Mouse (Mus musculus) heart, postnatal 0 days (tissue): ENCODE measurements around the gene Slc30a4. TPM values are rescaled to one million over a fixed set of nuclear protein-coding genes. Genes with fewer than 3 reads are reported as not detected.

Experiments used
- ATAC-seq: fragments of 200-750 bp; cut with Nextera tagmentation; 2 replicates; pipeline ENCODE4 v1.8.0; 2017; ENCODE audit warnings: low read depth, moderate number of reproducible peaks, moderate library complexity; ENCODE audit not compliant: insufficient read depth
- DNase-seq: peaks from one replicate; pipeline ENCODE4 v3.0.0-alpha.2; 2016; ENCODE audit warnings: low spot score
- H3K27ac ChIP-seq: fragments of 300-500 bp; sonication (generic); 2 replicates; pipeline ENCODE4 v1.5.1; 2014; ENCODE audit warnings: low read depth, mild to moderate bottlenecking
- H3K27me3 ChIP-seq: fragments of 300-500 bp; sonication (generic); 2 replicates; pipeline ENCODE4 v1.6.1; 2014; ENCODE audit warnings: low read length, mixed read lengths; ENCODE audit not compliant: control insufficient read depth, insufficient read depth
- H3K36me3 ChIP-seq: fragments of 300-500 bp; sonication (generic); replicated peaks from 2 replicates; pipeline ENCODE4 v1.6.1; 2014; ENCODE audit warnings: low read length, mixed read lengths; ENCODE audit not compliant: control insufficient read depth, insufficient read depth
- H3K4me1 ChIP-seq: fragments of 300-500 bp; sonication (generic); 2 replicates; pipeline ENCODE4 v1.6.1; 2014; ENCODE audit warnings: antibody characterized with exemption; ENCODE audit not compliant: control insufficient read depth, insufficient read depth
- H3K4me2 ChIP-seq: fragments of 300-500 bp; sonication (generic); 2 replicates; pipeline ENCODE4 v1.6.1; 2014; ENCODE audit warnings: low read depth, mild to moderate bottlenecking, low read length, moderate library complexity
- H3K4me3 ChIP-seq: fragments of 300-500 bp; sonication (generic); 2 replicates; pipeline ENCODE4 v1.5.1; 2014; ENCODE audit warnings: low read depth, low read length
- H3K9ac ChIP-seq: fragments of 300-500 bp; sonication (generic); replicated peaks from 2 replicates; pipeline ENCODE4 v1.6.1; 2014; ENCODE audit warnings: low read depth, low read length, mixed read lengths
- H3K9me3 ChIP-seq: fragments of 300-500 bp; sonication (generic); replicated peaks from 2 replicates; pipeline ENCODE4 v1.6.1; 2016; ENCODE audit warnings: low read length; ENCODE audit not compliant: control insufficient read depth
- CTCF ChIP-seq: IDR thresholded peaks from 2 replicates; pipeline ENCODE4 v1.5.1; 2016; ENCODE audit warnings: antibody characterized with exemption, control low read depth, low read depth
- EP300 ChIP-seq: IDR thresholded peaks from 2 replicates; pipeline ENCODE4 v1.6.1; 2016; ENCODE audit warnings: antibody characterized with exemption, low read depth
- WGBS: fragments of 180-500 bp; shearing (Covaris S2); extraction: QIAGEN DNeasy Blood & Tissue Kit; methylation state at CpG from one replicate; pipeline ENCODE4 v1.1.7; 2014; 5-methylcytosine and 5-hydroxymethylcytosine counted together
- polyA plus RNA-seq: library from polyadenylated mRNA; unstranded; fragments of >200 nt; fragmentation: Nextera tagmentation; extraction: Ambion mirVana; gene quantifications from 2 replicates; pipeline ENCODE4 v1.2.1, GENCODE M21; 2015
- total RNA-seq: library from RNA; depleted of rRNA; stranded (reverse); fragments of >200 nt; gene quantifications from 2 replicates; pipeline ENCODE4 v1.2.3, GENCODE M21; 2014; ENCODE audit warnings: low replicate concordance

Slc30a4 gene
- total and polyA plus RNA-seq, 2 experiments from 2014 or later: 3.8 to 20.2 TPM

- Histone ChIP-seq H3K9me3 (no peaks in the 10 kb centered on the region), H3K27me3 (no peaks in the 10 kb centered on the region), H3K9ac (no peak overlapping the region), H3K4me3 (no peak overlapping the region), H3K36me3 (no peaks in the 10 kb centered on the region), H3K4me2 (no peak overlapping the region), H3K4me1 (no peaks in the 10 kb centered on the region), H3K27ac (no peak overlapping the region)
- WGBS: 47% methylated on average over 3 of the region's 3 CpGs
- TF ChIP-seq CTCF (no peak), EP300 (no peak)
- DNase-seq (no peak), ATAC-seq (no peak)
Observed at GRCm38 (mm10) chr2:122711911-122712310, 9.4 kb upstream of the Slc30a4 start.

- Histone ChIP-seq H3K9me3 (no peaks in the 10 kb centered on the region), H3K27me3 (no peaks in the 10 kb centered on the region), H3K4me2 (no peak overlapping the region), H3K27ac (no peak overlapping the region), H3K36me3 (no peaks in the 10 kb centered on the region), H3K9ac (no peak overlapping the region), H3K4me1 (no peaks in the 10 kb centered on the region), H3K4me3 (no peak overlapping the region)
- DNase-seq (no peak), ATAC-seq (no peak)
- 52% methylated on average over 1 of the region's 1 CpGs for WGBS
- no peak for TF ChIP-seq EP300
- no peak for TF ChIP-seq CTCF
Observed at GRCm38 (mm10) chr2:122709156-122709555, 6.7 kb upstream of the Slc30a4 start.

DNA sequence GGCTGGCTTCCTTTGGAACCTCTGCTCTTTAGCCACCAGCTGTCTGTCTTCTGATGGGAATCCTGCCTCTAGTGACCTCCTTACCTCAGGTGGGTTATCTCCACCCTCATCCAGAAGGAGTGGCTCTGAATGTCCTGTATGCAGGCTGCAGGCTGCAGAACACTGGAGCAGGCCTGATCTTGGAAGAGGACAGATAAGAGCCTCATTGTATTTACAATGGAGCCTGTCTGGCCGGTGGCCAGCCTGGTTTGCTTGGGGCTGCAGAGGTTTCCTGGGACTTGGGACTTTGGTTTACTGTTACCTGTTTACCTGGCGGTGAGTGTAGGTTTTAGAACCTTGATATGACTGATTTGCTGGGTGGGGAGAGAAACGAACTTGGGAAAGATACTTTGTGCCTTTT, 5.6 kb upstream of the Slc30a4 start:
- H3K9me3 ChIP-seq: no peaks in the 10 kb centered on the region
- DNase-seq: no peak
- TF ChIP-seq EP300 (no peak), CTCF (no peak)
- H3K27me3 ChIP-seq: no peaks in the 10 kb centered on the region
- H3K4me3 ChIP-seq: no peak overlapping the region
- no peaks in the 10 kb centered on the region for H3K36me3 ChIP-seq
- no peak overlapping the region for H3K27ac ChIP-seq
- no peak overlapping the region for H3K9ac ChIP-seq
- WGBS: 49% methylated on average over 3 of the region's 3 CpGs
- no peak overlapping the region for H3K4me2 ChIP-seq
- no peak for ATAC-seq
- H3K4me1 ChIP-seq: no peaks in the 10 kb centered on the region

DNA sequence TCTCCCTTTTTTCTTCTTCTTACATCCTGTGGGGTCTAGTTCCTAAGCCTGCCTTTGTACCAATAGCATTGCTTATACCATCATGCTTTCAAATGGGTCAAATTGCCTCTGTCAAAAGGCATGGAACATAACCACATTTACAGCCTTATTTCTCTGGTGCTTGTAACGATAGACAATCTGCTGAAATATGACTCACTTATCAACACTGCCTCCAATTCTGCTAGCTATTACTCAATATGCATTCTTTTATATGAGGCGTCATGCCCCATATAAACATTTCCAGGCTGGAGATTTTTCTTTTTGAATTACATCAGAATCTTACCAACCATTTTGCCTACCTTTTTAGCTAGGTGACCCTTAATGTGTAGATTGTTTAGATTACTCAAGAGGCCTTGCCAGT, 2.1 kb upstream of the Slc30a4 start:
- no peak overlapping the region for H3K9ac ChIP-seq
- H3K9me3 ChIP-seq: no peaks in the 10 kb centered on the region
- H3K4me3 ChIP-seq: no peak overlapping the region
- H3K27me3 ChIP-seq: no peaks in the 10 kb centered on the region
- H3K4me1 ChIP-seq: peaks cover 15% of the 10 kb centered on the region
- H3K36me3 ChIP-seq: no peaks in the 10 kb centered on the region
- no peak overlapping the region for H3K4me2 ChIP-seq
- DNase-seq: no peak
- ATAC-seq: no peak
- 78% methylated on average over 2 of the region's 2 CpGs for WGBS
- no peak overlapping the region for H3K27ac ChIP-seq
- no peak for TF ChIP-seq CTCF
- no peak for TF ChIP-seq EP300

DNA sequence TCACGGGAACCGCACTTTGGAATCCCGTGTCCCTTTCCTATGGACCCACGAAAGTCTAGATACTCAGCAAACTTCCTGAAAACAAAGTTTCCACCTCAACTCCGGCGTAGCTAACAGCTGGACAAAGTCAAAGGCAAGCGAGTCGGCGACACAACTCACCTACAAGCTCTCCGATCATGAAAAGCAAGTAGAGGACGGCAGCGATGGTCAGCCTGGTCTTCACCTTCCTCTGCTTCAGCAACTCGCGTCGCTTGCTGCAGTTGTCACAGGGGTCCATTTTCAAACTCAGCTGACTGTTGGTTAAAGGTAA, 637 bp downstream of the Slc30a4 start:
- H3K4me1 ChIP-seq: peaks cover 15% of the 10 kb centered on the region
- H3K9ac ChIP-seq: peak overlapping the region; percentile 88
- H3K4me2 ChIP-seq: peak overlapping the region; percentile 92
- peak overlapping the region; percentile 76 for H3K27ac ChIP-seq
- 1% methylated on average over 15 of the region's 15 CpGs for WGBS
- ATAC-seq: no peak
- H3K9me3 ChIP-seq: no peaks in the 10 kb centered on the region
- H3K36me3 ChIP-seq: no peaks in the 10 kb centered on the region
- peak overlapping the region; percentile 86 for H3K4me3 ChIP-seq
- DNase-seq: peak; percentile 47
- TF ChIP-seq EP300 (no peak), CTCF (no peak)
- H3K27me3 ChIP-seq: no peaks in the 10 kb centered on the region

- peak overlapping the region; percentile 86 for H3K4me3 ChIP-seq
- H3K4me1 ChIP-seq: peaks cover 15% of the 10 kb centered on the region
- no peak for DNase-seq
- H3K36me3 ChIP-seq: no peaks in the 10 kb centered on the region
- no peak for ATAC-seq
- peak overlapping the region; percentile 88 for H3K9ac ChIP-seq
- H3K27ac ChIP-seq: no peak overlapping the region
- WGBS: 67% methylated on average over 8 of the region's 8 CpGs
- H3K27me3 ChIP-seq: no peaks in the 10 kb centered on the region
- peak overlapping the region; percentile 92 for H3K4me2 ChIP-seq
- TF ChIP-seq CTCF (no peak), EP300 (no peak)
- no peaks in the 10 kb centered on the region for H3K9me3 ChIP-seq
Observed at GRCm38 (mm10) chr2:122701012-122701411, 1.5 kb downstream of the Slc30a4 start.
